29 mouse cellular contexts compared by ENCODE assay signal in genomic region chr15:96968741-96969140, GRCm38 (mm10).
DNase-seq lines count a peak whose midpoint lies in the region.
"Had no signal": no experiment of that assay in that cellular context is flagged by ENCODE, and none has a peak within 500 bp of the region (broad histone marks: within the 10 kb centered on the region; RNA-seq: fewer than 3 reads in every experiment).

No protein-coding gene starts in this region.

- no peak overlapping the region for H3K4me3 ChIP-seq in heart, embryonic 10.5 days
- H3K4me3 ChIP-seq: embryonic facial prominence, embryonic 10.5 days; embryonic facial prominence, embryonic 15.5 days; forebrain, embryonic 12.5 days; heart, embryonic 15.5 days; hindbrain, embryonic 10.5 days; hindbrain, embryonic 15.5 days; liver, embryonic 13.5 days; megakaryocyte, embryonic 14.5 days; midbrain, embryonic 12.5 days; stomach, embryonic 15.5 days had no signal

- peak; percentile 12 to 35 for DNase-seq in gastrocnemius, adult 8-10 months (ENCODE audit: low spot score in 2 of 2)
- DNase-seq in gastrocnemius, postnatal 36 days, result no peak
- DNase-seq in heart, embryonic 10.5 days (ENCODE audit: low spot score), result peak; percentile 41
- no peak for DNase-seq in heart, postnatal 25 days (ENCODE audit: low spot score)
- peak; percentile 8 for DNase-seq in right cerebral cortex, adult 18-20 months
- DNase-seq in right cerebral cortex, postnatal 4 days, result no peak
- DNase-seq in telencephalon, adult 2 months (ENCODE audit: low read depth, low spot score), result peak; percentile 50
- no peak for DNase-seq in adrenal gland, postnatal 25 days
- DNase-seq: adrenal gland, postnatal 36 days; B cell, adult 2 months; cerebellum, adult 2 months; cerebellum, postnatal 25 days; kidney, adult 11 months; kidney, postnatal 14 days; layer of hippocampus, adult 9-11 months; left cerebral cortex, postnatal 4 days; liver, embryonic 13.5 days; lung, adult 18-20 months; lung, postnatal 4 days; thymus, postnatal 14 days had no signal

- H3K27me3 ChIP-seq in heart, embryonic 10.5 days (ENCODE audit: insufficient read depth, poor library complexity, severe bottlenecking), result no peaks in the 10 kb centered on the region
- H3K27me3 ChIP-seq: embryonic facial prominence, embryonic 15.5 days; forebrain, embryonic 12.5 days; heart, embryonic 15.5 days; hindbrain, embryonic 15.5 days; liver, embryonic 13.5 days; megakaryocyte, embryonic 14.5 days; midbrain, embryonic 12.5 days; stomach, embryonic 15.5 days had no signal

- peaks cover 18% of the 10 kb centered on the region for H3K4me1 ChIP-seq in heart, embryonic 10.5 days
- H3K4me1 ChIP-seq: embryonic facial prominence, embryonic 15.5 days; forebrain, embryonic 12.5 days; hindbrain, embryonic 10.5 days; hindbrain, embryonic 15.5 days; liver, embryonic 13.5 days; megakaryocyte, embryonic 14.5 days; midbrain, embryonic 12.5 days; stomach, embryonic 15.5 days had no signal

- no peak overlapping the region for H3K27ac ChIP-seq in heart, embryonic 10.5 days
- H3K27ac ChIP-seq: embryonic facial prominence, embryonic 10.5 days; embryonic facial prominence, embryonic 15.5 days; forebrain, embryonic 12.5 days; heart, embryonic 15.5 days; hindbrain, embryonic 10.5 days; hindbrain, embryonic 15.5 days; liver, embryonic 13.5 days; midbrain, embryonic 12.5 days; stomach, embryonic 15.5 days had no signal

- no peaks in the 10 kb centered on the region for H3K36me3 ChIP-seq in heart, embryonic 10.5 days
- H3K36me3 ChIP-seq: embryonic facial prominence, embryonic 10.5 days; embryonic facial prominence, embryonic 15.5 days; forebrain, embryonic 12.5 days; heart, embryonic 15.5 days; hindbrain, embryonic 10.5 days; hindbrain, embryonic 15.5 days; liver, embryonic 13.5 days; midbrain, embryonic 12.5 days; stomach, embryonic 15.5 days had no signal

- no peaks in the 10 kb centered on the region for H3K9me3 ChIP-seq in heart, embryonic 10.5 days
- H3K9me3 ChIP-seq: embryonic facial prominence, embryonic 10.5 days; embryonic facial prominence, embryonic 15.5 days; forebrain, embryonic 12.5 days; heart, embryonic 15.5 days; hindbrain, embryonic 10.5 days; hindbrain, embryonic 15.5 days; liver, embryonic 13.5 days; midbrain, embryonic 12.5 days; stomach, embryonic 15.5 days had no signal

- WGBS in heart, embryonic 10.5 days, result 86% methylated on average over 11 of the region's 11 CpGs

- intact Hi-C loops in gastrocnemius, postnatal 36 days (cut with DNase I), result loop anchor here (5.0 kb wide), 1 partner anchor 199 kb away; no protein-coding TSS in a partner anchor
- intact Hi-C loops in heart, postnatal 25 days (cut with DNase I), result loop anchor here (2.0 kb wide), 1 partner anchor 168 kb away; no protein-coding TSS in a partner anchor

Comparison
In these comparisons a context has a peak if more than half of its experiments do, and no peak if none do; other contexts are left out.
1. DNase-seq: peak in gastrocnemius, adult 8-10 months (2 of 2), heart, embryonic 10.5 days (single experiment), right cerebral cortex, adult 18-20 months (single experiment) and telencephalon, adult 2 months (single experiment); none in gastrocnemius, postnatal 36 days (0 of 2), heart, postnatal 25 days (single experiment), right cerebral cortex, postnatal 4 days (single experiment) and adrenal gland, postnatal 25 days (single experiment).